Mouse (Mus musculus): ENCODE results near the gene Rpl4.
"Not testable (repeated sequence)": the region's sequence is repeated elsewhere in the genome, so short reads cannot be mapped to it uniquely, and the experiment has no call there.

Rpl4 gene

GRCm38 (mm10) chr9:64197524-64197923, 24.3 kb downstream of the Rpl4 start:
- no peak for DNase-seq (ENCODE audit: low read depth in 1 of 2, low spot score in 2 of 2)

GRCm38 (mm10) chr9:64198068-64198762, 25.0 kb downstream of the Rpl4 start:
- no peak for DNase-seq (ENCODE audit: low read depth in 1 of 2, low spot score in 2 of 2)

GRCm38 (mm10) chr9:64198763-64199418, 25.7 kb downstream of the Rpl4 start:
- DNase-seq (ENCODE audit: low read depth in 1 of 2, low spot score in 2 of 2): not testable (repeated sequence)

GRCm38 (mm10) chr9:64199897-64200296, 26.7 kb downstream of the Rpl4 start:
- no peak for DNase-seq (ENCODE audit: low read depth in 1 of 2, low spot score in 2 of 2)

- DNase-seq (ENCODE audit: low read depth in 1 of 2, low spot score in 2 of 2): no peak
Observed at GRCm38 (mm10) chr9:64202331-64202730, 29.2 kb downstream of the Rpl4 start.

- no peak for DNase-seq (ENCODE audit: low read depth in 1 of 2, low spot score in 2 of 2)
Observed at GRCm38 (mm10) chr9:64202866-64203265, 29.7 kb downstream of the Rpl4 start.

- no peak for DNase-seq (ENCODE audit: low read depth in 1 of 2, low spot score in 2 of 2)
Observed at GRCm38 (mm10) chr9:64207509-64208084, 34.4 kb downstream of the Rpl4 start.

- no peak for DNase-seq (ENCODE audit: low read depth in 1 of 2, low spot score in 2 of 2)
Observed at GRCm38 (mm10) chr9:64214452-64214851, 41.3 kb downstream of the Rpl4 start.

- no peak for DNase-seq (ENCODE audit: low read depth in 1 of 2, low spot score in 2 of 2)
Observed at GRCm38 (mm10) chr9:64216090-64216489, 42.9 kb downstream of the Rpl4 start.

GRCm38 (mm10) chr9:64216641-64217040, 43.5 kb downstream of the Rpl4 start:
- no peak for DNase-seq (ENCODE audit: low read depth in 1 of 2, low spot score in 2 of 2)

- no peak for DNase-seq (ENCODE audit: low read depth in 1 of 2, low spot score in 2 of 2)
Observed at GRCm38 (mm10) chr9:64217887-64218286, 44.7 kb downstream of the Rpl4 start.

- no peak for DNase-seq (ENCODE audit: low read depth in 1 of 2, low spot score in 2 of 2)
Observed at GRCm38 (mm10) chr9:64219305-64219704, 46.1 kb downstream of the Rpl4 start.

GRCm38 (mm10) chr9:64219772-64220420, 46.7 kb downstream of the Rpl4 start:
- no peak for DNase-seq (ENCODE audit: low read depth in 1 of 2, low spot score in 2 of 2)

- no peak for DNase-seq (ENCODE audit: low read depth in 1 of 2, low spot score in 2 of 2)
Observed at GRCm38 (mm10) chr9:64220603-64221002, 47.4 kb downstream of the Rpl4 start.

- no peak for DNase-seq (ENCODE audit: low read depth in 1 of 2, low spot score in 2 of 2)
Observed at GRCm38 (mm10) chr9:64221480-64221879, 48.3 kb downstream of the Rpl4 start.

- DNase-seq (ENCODE audit: low read depth in 1 of 2, low spot score in 2 of 2): no peak
Observed at GRCm38 (mm10) chr9:64222098-64222497, 48.9 kb downstream of the Rpl4 start.

- no peak for DNase-seq (ENCODE audit: low read depth in 1 of 2, low spot score in 2 of 2)
Observed at GRCm38 (mm10) chr9:64225805-64226204, 52.6 kb downstream of the Rpl4 start.

- DNase-seq (ENCODE audit: low read depth in 1 of 2, low spot score in 2 of 2): no peak
Observed at GRCm38 (mm10) chr9:64227736-64228135, 54.6 kb downstream of the Rpl4 start.
